Mouse (Mus musculus) olfactory bulb, adult 2 months (tissue): ENCODE data around the gene Nudt3.

Experiments
- CTCF ChIP-seq: fragments of 200-500 bp; IDR thresholded peaks from 2 replicates; pipeline ENCODE4 v1.5.1; 2012; ENCODE audit warnings: low read depth, mild to moderate bottlenecking, low read length, moderate library complexity; ENCODE audit not compliant: insufficient read depth
- POLR2A ChIP-seq: fragments of 200-500 bp; IDR thresholded peaks from 2 replicates; pipeline ENCODE4 v1.6.1; 2012; ENCODE audit warnings: mild to moderate bottlenecking, low read depth, low read length, moderate library complexity; ENCODE audit not compliant: insufficient read depth

- TF ChIP-seq CTCF (no peak), POLR2A (no peak)
Measured at GRCm38 (mm10) chr17:27561809-27562526, 61.3 kb downstream of the Nudt3 start.
